Mouse (Mus musculus) thymus, adult 2 months (tissue): ENCODE data around the gene Gpr156.

ENCODE experiments used
- CTCF ChIP-seq: fragments of 200-500 bp; IDR thresholded peaks from 2 replicates; pipeline ENCODE4 v1.5.1; 2012; ENCODE audit warnings: mild to moderate bottlenecking, control low read depth, low read length, moderate library complexity, borderline replicate concordance; ENCODE audit not compliant: control insufficient read depth, poor library complexity, insufficient read depth; ENCODE audit errors: extremely low read depth
- POLR2A ChIP-seq: fragments of 200-500 bp; IDR thresholded peaks from 2 replicates; pipeline ENCODE4 v1.6.1; 2012; ENCODE audit warnings: mild to moderate bottlenecking, low read length, control low read depth, moderate library complexity; ENCODE audit not compliant: control insufficient read depth, poor library complexity, insufficient read depth; ENCODE audit errors: extremely low read depth

- TF ChIP-seq POLR2A (no peak), CTCF (no peak)
These were observed 2.7 kb downstream of the Gpr156 start for GRCm38 (mm10) chr16:37919000-37919399.
